Mouse (Mus musculus) ES-E14 (cell line): ENCODE data around the gene Kcmf1. TPM values are rescaled to one million over a fixed set of nuclear protein-coding genes. Genes with fewer than 3 reads are reported as not detected.

Experiments used
- DNase-seq: peaks from one replicate; pipeline ENCODE4 v3.0.0-alpha.2; 2013; ENCODE audit warnings: low read depth, low spot score
- H3K27ac ChIP-seq: 2 replicates; pipeline ENCODE4 v1.5.1; 2012; ENCODE audit warnings: low read depth, mild to moderate bottlenecking, low read length, moderate library complexity, mixed read lengths; ENCODE audit not compliant: poor library complexity, insufficient read depth, severe bottlenecking
- H3K36me3 ChIP-seq: 2 replicates; pipeline ENCODE4 v1.6.1; 2012; ENCODE audit warnings: mild to moderate bottlenecking, low read length, moderate library complexity, mixed read lengths; ENCODE audit not compliant: control insufficient read depth, poor library complexity, insufficient read depth, severe bottlenecking
- H3K4me1 ChIP-seq, 2 experiments: fragments of 150-350 bp in 1 of 2; sonication (generic) in 1 of 2; 2 replicates each; pipeline ENCODE4 v1.6.1; 2012; ENCODE audit warnings: low read length in 2 of 2, mild to moderate bottlenecking in 1 of 2, mixed read lengths in 1 of 2; ENCODE audit not compliant: control insufficient read depth in 2 of 2, insufficient read depth in 2 of 2, poor library complexity in 1 of 2
- H3K4me3 ChIP-seq, 2 experiments: fragments of 150-350 bp in 1 of 2; sonication (generic) in 1 of 2; 2 replicates each; pipeline ENCODE4 v1.5.1; 2012; ENCODE audit warnings: low read length in 2 of 2, low read depth in 1 of 2, mild to moderate bottlenecking in 1 of 2, mixed read lengths in 1 of 2; ENCODE audit not compliant: insufficient read depth in 1 of 2, poor library complexity in 1 of 2, severe bottlenecking in 1 of 2
- H3K9ac ChIP-seq: 2 replicates; pipeline ENCODE4 v1.6.1; 2012; ENCODE audit warnings: low read depth, mild to moderate bottlenecking, low read length, mixed read lengths; ENCODE audit not compliant: poor library complexity, insufficient read depth, severe bottlenecking
- H3K9me3 ChIP-seq: fragments of 150-350 bp; sonication (generic); 2 replicates; pipeline ENCODE4 v1.6.1; 2012; ENCODE audit warnings: low read depth, mild to moderate bottlenecking, low read length; ENCODE audit not compliant: control insufficient read depth, insufficient read depth
- CHD2 ChIP-seq: IDR thresholded peaks from 2 replicates; pipeline ENCODE4 v1.6.1; 2014; ENCODE audit warnings: mild to moderate bottlenecking, low read depth, low read length, inconsistent platforms
- HCFC1 ChIP-seq: IDR thresholded peaks from 2 replicates; pipeline ENCODE4 v1.6.1; 2012; ENCODE audit warnings: low read length, inconsistent platforms, borderline replicate concordance; ENCODE audit not compliant: insufficient read depth
- MAFK ChIP-seq: IDR thresholded peaks from 2 replicates; pipeline ENCODE4 v1.6.1; 2014; ENCODE audit warnings: mild to moderate bottlenecking, low read depth, low read length, inconsistent platforms; ENCODE audit not compliant: insufficient read depth
- ZC3H11A ChIP-seq: IDR thresholded peaks from 2 replicates; pipeline ENCODE4 v1.6.1; 2012; ENCODE audit warnings: low read depth, mild to moderate bottlenecking, inconsistent platforms, low read length, borderline replicate concordance
- ZNF384 ChIP-seq: IDR thresholded peaks from 2 replicates; pipeline ENCODE4 v1.6.1; 2012; ENCODE audit warnings: low read depth, low read length, inconsistent platforms
- in situ Hi-C, 2 experiments: fragments of 600-800 bp; cut with MboI; formaldehyde crosslinking; loops; one replicate each; pipeline ENCODE4 v1.15.1; 2025; ENCODE audit warnings: low sequenced_read_pairs in 2 of 2, inconsistent platforms in 1 of 2; ENCODE audit not compliant: unreplicated experiment in 2 of 2
- total RNA-seq: library from RNA; depleted of rRNA; stranded (reverse); fragments of 300-350 nt; gene quantifications from 2 replicates; pipeline ENCODE4 v1.2.3, GENCODE M21; 2012

The Kcmf1 gene
- total RNA-seq, 1 experiment: 122 TPM

DNA sequence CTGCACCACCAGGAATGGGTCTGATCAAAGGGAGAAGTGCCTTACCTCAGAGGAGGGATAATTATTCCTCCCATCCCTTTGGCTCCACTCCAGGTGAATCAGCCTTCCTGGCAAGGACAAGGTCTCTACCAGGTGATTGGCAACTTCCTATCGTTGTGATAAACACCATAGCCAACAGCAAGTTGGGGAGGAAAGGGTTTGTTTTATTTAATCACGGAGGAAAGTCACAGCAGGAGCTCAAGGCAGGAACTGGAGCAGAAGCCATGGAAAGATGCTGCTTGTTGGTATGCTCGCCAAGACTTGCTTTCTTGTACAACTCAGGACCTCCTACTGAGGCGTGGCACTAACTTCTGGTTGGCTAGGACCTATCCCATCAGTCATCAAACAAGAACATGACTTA is 11.5 kb upstream of the Kcmf1 start:
- TF ChIP-seq HCFC1: no peak
- TF ChIP-seq ZNF384: no peak
- no peak for TF ChIP-seq ZC3H11A
- no peak for TF ChIP-seq CHD2
- in situ Hi-C loops: no loop called here
- no peak overlapping the region for H3K27ac ChIP-seq
- no peaks in the 10 kb centered on the region for H3K4me1 ChIP-seq
- H3K9ac ChIP-seq: no peak overlapping the region
- no peaks in the 10 kb centered on the region for H3K9me3 ChIP-seq
- no peak for DNase-seq
- H3K4me3 ChIP-seq: no peak overlapping the region
- no peaks in the 10 kb centered on the region for H3K36me3 ChIP-seq

DNA sequence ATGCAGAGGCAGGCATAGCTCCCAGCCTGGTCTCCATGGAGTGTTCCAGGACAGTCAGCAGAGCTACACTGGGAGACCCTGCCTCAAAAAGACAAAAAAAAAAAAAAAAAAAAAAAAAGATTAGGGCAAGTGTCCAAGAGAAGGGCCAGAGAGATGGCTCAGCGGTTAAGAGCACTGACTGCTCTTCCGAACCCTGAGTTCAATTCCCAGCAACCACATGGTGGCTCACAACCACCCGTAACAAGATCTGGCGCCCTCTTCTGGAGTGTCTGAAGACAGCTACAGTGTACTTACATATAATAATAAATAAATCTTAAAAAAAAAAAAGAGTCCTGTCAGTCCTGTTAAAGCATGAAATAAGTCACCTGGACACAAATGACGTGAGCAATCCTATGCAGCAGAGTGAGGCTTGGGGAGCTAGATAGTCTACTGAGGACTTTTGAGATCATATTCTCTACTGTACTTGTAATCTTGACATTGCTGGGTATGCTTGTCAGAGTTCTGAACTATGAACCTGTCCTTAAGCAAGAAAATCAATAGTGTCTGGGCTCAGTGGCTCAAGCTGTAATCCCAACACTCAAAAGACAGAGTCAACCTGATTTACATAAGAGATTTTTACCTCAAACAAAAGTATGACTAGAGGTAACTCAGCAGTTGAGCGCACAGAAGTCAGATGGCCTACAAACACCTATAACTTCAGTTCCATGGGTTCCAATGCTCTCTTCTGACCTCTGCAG is 2.6 kb upstream of the Kcmf1 start:
- H3K36me3 ChIP-seq: no peaks in the 10 kb centered on the region
- peak overlapping the region; percentile 84; the same call in 1 of the 2 replicates for H3K27ac ChIP-seq
- H3K4me1 ChIP-seq: peaks cover 0 to 9% of the 10 kb centered on the region in 2 experiments; a peak in 2 of 4 replicates
- in situ Hi-C loops: no loop called here
- H3K9ac ChIP-seq: peak overlapping the region; percentile 52; the same call in 1 of the 2 replicates
- TF ChIP-seq MAFK: no peak
- peak; percentile 47; the same call in 1 of the 2 replicates for TF ChIP-seq ZNF384
- DNase-seq: no peak
- peak overlapping the region in 1 of 2 experiments; percentile 12; a peak in 1 of 4 replicates for H3K4me3 ChIP-seq
- no peaks in the 10 kb centered on the region for H3K9me3 ChIP-seq

DNA sequence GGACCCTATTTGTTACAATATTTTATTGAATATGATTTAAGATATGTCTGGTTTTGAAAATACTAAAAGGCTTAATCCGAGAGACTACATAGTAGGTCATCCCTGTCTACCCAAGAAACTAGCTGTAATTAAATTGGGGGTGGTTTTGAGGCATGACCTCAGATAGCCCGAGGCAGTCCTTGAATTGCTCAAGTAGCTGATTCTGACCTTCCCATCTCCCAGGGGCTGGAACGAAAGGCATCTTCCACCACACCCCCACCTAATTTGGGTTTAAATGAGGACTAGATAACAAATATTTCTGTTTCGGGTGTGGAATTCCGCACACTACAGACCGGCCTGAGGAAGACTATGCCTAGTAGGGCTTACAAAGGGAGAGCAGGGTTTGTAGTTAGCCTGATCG is 1.2 kb upstream of the Kcmf1 start:
- H3K9ac ChIP-seq: peak overlapping the region; percentile 93
- H3K4me1 ChIP-seq: peaks cover 0 to 9% of the 10 kb centered on the region in 2 experiments; a peak in 2 of 4 replicates
- H3K27ac ChIP-seq: peak overlapping the region; percentile 95; the same call in 1 of the 2 replicates
- H3K36me3 ChIP-seq: 0 out of 2 replicates have a peak, but pooled peaks cover 2% of the 10 kb centered on the region
- peak; percentile 55; the same call in 1 of the 2 replicates for TF ChIP-seq CHD2
- TF ChIP-seq ZNF384: no peak
- peak overlapping the region; percentile 79 to 86 for H3K4me3 ChIP-seq
- DNase-seq: peak; percentile 91
- in situ Hi-C loops: no loop called here
- no peaks in the 10 kb centered on the region for H3K9me3 ChIP-seq

DNA sequence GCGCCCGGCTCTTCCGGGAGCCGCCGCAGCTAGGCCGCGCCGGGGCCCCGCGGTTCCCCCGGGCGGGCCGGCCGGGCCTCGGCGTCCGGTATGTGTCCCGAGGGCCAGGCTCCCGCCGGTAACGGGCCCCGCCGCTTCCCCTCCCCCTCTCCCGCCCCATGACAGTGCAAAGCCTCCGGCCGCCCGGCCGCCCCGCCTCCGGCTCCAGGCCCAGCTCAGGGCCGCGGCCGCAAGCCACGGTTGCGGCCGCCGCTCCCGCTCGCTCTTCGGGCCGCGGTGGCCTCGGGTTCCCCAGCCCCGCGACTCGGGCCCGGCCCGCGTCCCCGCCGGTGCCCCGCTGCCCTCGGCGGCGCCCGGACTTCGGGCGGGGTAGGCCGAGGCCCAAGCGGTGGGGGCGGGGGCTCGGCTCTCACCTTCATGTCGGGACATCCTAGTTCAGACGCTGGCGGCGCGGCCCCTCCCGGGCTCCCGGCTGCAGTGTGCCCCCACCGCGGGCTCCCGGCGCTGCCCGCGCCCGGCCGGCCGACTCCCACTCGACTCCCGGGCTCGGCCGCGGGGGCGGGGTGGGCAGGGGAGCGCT is 488 bp downstream of the Kcmf1 start:
- Histone ChIP-seq H3K9me3 (no peaks in the 10 kb centered on the region), H3K9ac (peak overlapping the region; percentile 93), H3K4me3 (peak overlapping the region; percentile 64 to 86; a peak in 3 of 4 replicates), H3K27ac (peak overlapping the region; percentile 95), H3K36me3 (0 out of 2 replicates have a peak, but pooled peaks cover 2% of the 10 kb centered on the region), H3K4me1 (peaks cover 0 to 9% of the 10 kb centered on the region in 2 experiments; a peak in 2 of 4 replicates)
- TF ChIP-seq CHD2 (no peak), ZNF384 (no peak), ZC3H11A (no peak), MAFK (no peak), HCFC1 (no peak)
- in situ Hi-C loops: no loop called here
- no peak for DNase-seq
